Mouse (Mus musculus): ENCODE data around the gene Slc8a1.

Gene Slc8a1

DNA sequence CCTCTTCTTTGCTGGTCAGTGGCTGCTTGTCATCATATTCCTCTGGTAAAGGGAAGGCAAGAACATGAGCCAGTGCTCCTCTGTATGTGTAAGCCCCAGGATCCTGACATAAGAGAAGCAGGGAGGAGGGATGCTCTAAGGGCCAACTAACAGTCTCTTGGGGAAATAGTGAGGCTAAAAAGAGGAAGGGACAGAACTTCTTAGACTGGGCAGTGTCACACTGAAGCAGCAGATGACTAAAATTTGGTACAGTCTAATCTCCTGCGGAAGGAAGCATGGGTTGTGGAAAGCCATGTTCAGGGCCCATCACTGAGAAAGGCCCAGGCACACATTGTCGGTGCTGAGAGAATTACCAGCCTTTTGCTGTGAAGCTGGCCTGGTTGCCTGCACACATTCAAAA lies 305.4 kb downstream of the Slc8a1 start:
- no peak for DNase-seq (ENCODE audit: low read depth, low spot score)

- DNase-seq (ENCODE audit: low read depth, low spot score), result no peak
Measured at GRCm38 (mm10) chr17:81427245-81427644, 310.9 kb downstream of the Slc8a1 start.

DNA sequence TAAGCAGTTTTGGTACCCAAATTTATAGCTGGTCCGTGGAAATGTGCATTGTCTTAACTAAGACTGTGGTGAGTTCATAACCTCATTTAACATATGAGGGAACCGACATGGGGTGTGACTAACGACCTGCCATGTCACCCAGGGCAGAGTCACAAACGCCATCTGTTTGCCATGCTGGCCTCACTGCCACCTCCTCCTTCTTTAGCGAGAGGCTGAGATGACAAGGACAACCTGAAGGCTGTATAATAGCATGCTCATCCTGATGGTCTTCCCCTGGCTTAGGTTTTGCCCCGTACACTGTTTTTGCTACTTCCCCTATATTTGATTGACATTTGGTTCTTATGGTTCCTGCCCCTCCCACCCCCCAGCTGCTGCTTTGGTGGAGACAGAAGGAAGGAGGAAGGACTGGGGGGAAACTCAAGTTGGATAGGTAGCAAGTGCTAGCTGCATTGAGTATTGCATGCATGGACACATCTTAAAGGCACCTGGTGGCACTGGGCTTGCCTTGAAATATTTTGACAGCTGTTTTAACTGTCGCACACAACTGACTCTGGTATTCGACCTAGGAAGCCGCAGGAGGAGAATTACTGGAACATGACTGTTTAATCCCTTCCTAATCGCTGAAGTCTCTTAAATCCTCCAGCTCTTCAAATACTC lies 313.8 kb downstream of the Slc8a1 start:
- DNase-seq (ENCODE audit: low read depth, low spot score), result no peak

GRCm38 (mm10) chr17:81419802-81420459 lies 318.2 kb downstream of the Slc8a1 start:
- DNase-seq (ENCODE audit: low read depth, low spot score), result no peak

DNA sequence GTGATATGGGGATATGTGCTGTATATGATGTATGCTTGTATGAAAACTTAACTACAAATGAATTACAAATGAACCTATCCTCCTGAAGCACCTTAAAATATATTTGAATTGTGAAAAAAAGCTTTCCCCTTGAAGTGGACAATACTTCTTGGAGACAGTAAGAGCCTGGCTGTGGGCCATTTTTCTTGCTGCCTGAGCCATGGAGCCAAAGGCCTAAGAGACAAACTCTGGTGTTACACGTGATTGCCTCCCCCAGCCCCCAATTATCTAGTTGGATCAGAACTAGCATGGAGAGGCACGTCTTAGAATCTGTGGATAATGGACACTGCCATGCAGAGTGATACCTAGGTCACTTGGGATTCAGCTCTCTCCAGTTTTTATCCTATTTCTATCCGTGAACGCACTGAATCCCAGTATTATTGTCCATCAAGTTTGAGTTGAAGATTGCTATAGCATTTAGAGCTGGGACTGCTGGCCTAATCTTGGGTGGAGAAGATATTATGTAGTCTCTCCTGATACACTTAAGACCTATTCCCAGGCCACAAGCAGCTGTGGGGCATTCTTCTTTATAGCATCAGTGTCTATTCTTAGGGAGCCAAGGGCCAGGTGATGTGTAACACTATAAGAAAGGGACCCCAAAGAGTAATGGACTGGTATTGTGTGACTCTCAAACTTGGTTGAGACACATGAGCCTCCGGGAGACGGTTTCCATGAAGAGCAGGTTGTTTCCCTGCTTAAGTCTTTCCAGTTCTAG lies 321.6 kb downstream of the Slc8a1 start:
- no peak for DNase-seq (ENCODE audit: low read depth, low spot score)

- no peak for DNase-seq (ENCODE audit: low read depth, low spot score)
Measured at GRCm38 (mm10) chr17:81412736-81413135, 325.4 kb downstream of the Slc8a1 start.

DNA sequence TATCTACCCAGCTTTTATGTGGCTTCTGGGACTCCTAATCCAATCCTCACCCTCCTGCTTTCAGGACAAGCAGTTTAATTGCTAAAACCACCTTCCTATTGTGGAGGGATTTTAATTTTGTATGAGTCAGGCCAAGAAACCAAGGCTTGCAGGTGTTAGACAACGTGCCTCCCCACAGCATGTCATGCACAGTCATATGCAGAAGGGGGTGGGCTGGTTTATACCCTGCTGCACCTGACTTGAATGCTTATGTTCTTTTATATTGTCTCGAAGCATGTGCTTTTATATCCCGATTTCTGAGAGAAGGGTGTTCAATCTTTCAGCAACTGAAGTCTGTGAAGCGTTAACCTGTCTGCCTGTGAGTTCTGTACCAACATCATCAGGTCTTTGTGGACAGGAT lies 334.0 kb downstream of the Slc8a1 start:
- DNase-seq (ENCODE audit: low read depth, low spot score), result no peak

DNA sequence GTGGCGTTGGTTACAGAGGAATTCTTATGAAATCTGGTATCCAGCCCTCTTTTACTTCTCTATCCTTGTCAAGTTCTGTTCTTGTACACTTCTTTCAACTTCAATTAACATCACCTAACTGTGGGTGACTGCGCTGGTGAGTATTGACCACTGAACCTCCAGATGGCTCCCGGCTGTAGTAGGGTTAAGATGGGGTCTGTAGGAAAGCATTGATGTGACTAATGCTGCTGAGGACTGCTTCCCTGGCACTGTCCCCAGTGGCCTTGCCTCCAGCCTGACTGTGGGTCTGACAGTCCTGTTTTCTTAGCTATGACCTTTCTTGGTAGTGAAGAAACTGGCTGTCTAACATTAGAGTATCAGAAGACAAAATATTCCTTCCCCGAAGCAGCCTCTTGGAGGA lies 335.1 kb downstream of the Slc8a1 start:
- no peak for DNase-seq (ENCODE audit: low read depth, low spot score)

DNA sequence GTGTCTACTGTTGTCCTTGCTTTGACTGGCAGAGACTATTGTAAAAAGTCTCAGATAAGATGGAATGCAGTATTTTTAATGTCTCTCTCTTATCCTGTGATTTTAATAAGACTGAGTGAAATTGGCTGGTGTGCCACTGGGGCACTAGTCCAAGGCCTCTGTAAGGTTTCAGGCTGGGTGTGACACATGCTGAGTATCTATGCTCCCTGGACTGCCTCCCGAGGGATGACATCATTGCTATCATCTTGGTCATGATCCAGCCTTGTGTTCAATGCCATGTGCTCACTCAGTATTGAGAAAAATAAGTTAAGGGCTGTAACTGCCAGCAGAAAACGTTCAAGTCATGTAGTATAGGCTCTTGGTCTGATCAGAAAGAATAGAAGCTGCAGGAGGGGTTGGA lies 335.5 kb downstream of the Slc8a1 start:
- DNase-seq (ENCODE audit: low read depth, low spot score), result no peak

DNA sequence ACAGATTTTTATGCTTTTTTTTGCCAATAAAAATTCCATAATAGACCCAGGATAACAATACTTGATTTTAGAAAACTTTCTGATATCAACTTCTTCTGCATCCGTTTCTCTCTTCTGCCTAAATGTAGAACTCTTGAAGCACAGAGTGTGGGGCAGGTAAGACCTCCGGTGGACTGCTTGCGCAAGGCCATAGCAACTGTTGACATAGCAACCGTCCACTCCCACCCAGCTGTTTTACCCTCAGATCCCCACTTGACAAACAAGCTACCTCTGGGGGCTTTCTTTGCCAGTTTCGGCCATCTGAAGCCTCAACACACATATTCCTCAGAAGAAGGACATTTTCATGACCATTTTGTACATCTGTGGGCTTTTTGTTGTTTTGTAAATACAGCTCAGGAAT lies 337.8 kb downstream of the Slc8a1 start:
- no peak for DNase-seq (ENCODE audit: low read depth, low spot score)

- DNase-seq (ENCODE audit: low read depth, low spot score), result no peak
Measured at GRCm38 (mm10) chr17:81397434-81397833, 340.7 kb downstream of the Slc8a1 start.

DNA sequence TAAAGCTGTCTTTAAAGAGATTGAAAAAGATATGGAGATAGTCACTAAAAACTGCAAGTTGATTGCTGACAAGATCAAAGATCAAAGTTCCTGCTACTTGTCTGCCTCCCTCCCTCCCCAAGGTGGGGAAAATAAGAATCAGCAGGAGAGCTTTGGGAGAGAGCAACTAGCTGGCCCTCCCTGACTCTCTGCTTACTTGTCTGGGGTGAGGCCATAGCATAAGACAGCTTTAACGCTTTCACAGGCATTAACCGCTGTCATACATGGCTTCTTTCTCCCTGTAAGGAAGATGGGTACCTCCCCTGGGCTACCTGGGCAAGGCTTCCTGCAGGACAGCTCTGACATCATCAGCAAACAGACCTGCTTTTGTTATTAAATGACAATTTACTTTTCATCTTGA lies 344.1 kb downstream of the Slc8a1 start:
- DNase-seq (ENCODE audit: low read depth, low spot score), result no peak

GRCm38 (mm10) chr17:81393040-81393439 lies 345.1 kb downstream of the Slc8a1 start:
- no peak for DNase-seq (ENCODE audit: low read depth, low spot score)

DNA sequence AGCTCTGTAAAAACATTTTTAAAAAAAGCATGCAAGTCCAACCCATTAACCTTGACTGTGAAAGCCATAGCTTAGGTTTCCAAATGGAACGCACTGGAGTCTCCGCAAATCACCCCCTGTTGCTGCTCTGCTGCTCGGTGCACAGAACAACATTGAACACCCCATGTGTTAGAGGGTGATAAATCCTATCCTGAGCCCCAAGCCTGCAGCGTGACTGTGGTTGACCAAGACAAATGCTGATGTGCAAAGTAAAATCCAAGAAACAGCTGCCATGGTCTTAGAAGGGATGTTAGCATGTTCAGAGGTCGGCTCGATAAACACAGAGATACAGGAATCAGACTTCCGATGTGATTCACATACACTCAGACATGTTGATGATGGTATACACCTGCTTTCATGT lies 346.7 kb downstream of the Slc8a1 start:
- DNase-seq (ENCODE audit: low read depth, low spot score), result no peak

GRCm38 (mm10) chr17:81390790-81391189 lies 347.4 kb downstream of the Slc8a1 start:
- DNase-seq (ENCODE audit: low read depth, low spot score), result no peak

GRCm38 (mm10) chr17:81386118-81386517 lies 352.1 kb downstream of the Slc8a1 start:
- DNase-seq (ENCODE audit: low read depth, low spot score), result no peak

DNA sequence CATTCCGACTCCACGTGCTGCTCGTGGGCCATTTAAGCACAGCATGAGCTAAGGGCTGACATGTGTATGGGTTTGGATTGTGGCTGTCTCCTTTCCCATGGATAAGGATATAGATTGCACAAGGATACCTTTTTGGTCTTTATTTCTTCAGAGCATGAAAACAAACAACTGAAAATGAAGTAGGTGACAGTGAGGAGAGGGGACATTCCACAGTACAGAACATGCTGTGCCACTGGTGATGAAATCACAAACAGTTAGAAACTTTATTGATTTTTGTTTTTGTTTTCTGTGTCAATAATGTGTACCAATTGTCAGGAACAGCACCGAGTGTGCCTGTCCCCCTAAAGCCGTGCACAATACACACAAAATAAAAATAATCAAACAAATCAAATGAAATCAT lies 352.7 kb downstream of the Slc8a1 start:
- no peak for DNase-seq (ENCODE audit: low read depth, low spot score)

- no peak for DNase-seq (ENCODE audit: low read depth, low spot score)
Measured at GRCm38 (mm10) chr17:81383461-81383860, 354.7 kb downstream of the Slc8a1 start.

DNA sequence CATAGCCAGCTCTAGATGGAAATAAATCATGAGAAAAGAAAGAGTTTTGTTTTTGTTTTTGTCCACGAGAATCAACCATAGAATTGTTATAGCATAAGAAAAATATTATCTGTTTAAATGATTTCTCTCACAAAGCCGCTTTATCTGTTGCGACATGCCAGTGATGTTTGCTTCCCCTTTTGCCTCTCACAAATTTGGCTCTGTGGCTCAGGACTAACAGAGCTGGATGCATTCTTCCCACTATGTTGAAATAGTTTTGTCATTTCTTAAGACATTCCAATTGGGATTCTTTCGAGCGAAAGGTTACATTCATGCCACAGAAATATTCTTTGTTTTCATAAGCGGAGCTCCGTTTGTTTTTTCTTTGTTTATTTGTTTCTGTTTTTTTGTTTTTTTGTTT lies 359.7 kb downstream of the Slc8a1 start:
- no peak for DNase-seq (ENCODE audit: low read depth, low spot score)

- no peak for DNase-seq (ENCODE audit: low read depth, low spot score)
Measured at GRCm38 (mm10) chr17:81377757-81378299, 360.3 kb downstream of the Slc8a1 start.

DNA sequence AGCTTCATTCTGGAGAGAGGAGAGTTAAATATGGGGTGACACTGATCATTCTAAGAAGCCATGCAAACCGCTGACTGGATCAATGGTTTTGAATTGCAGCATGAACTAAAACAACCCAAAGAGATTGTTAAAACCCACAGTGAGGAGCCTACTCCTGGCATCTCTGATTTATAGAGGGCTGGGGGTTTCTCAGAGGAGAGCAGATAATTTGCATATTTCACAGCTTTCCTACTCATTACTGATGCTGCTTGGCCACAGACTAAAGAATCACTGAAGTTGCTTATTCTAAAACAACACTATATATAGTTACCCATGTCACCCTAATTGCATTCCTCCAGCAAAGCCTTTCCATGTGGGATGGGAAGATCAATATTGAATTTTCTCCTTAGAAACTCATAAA lies 361.0 kb downstream of the Slc8a1 start:
- DNase-seq (ENCODE audit: low read depth, low spot score), result no peak

- no peak for DNase-seq (ENCODE audit: low read depth, low spot score)
Measured at GRCm38 (mm10) chr17:81375901-81376300, 362.3 kb downstream of the Slc8a1 start.

DNA sequence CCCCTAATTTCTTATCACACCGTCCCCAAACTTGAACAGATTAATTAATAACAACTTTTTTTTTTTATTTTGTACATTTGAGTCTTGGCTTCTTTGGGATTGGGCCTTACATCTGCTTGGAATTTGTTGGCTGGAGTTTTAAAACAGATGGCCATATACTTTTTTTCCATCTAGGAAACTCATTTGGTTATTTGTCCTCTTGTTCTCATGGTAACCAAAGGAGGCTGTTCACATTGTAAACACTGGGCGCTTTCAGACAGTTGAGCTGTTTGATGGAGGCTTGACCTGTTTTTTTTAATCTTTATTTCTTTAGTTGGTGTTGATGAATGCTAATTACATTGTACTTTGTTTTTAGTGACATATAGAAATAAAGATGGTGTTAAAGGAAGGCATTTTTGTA lies 369.1 kb downstream of the Slc8a1 start:
- no peak for DNase-seq (ENCODE audit: low read depth, low spot score)

Data from ZHBTc4 (cell line).